Mouse (Mus musculus): ENCODE measurements at regions not wholly inside any gene's neighbourhood (a gene's known extent, or its start where the extent isn't known, plus 50 kb on each side); places are given as distances from the start of the nearest gene placed in this dataset.

GRCm38 (mm10) chr10:92225071-92225470 is 497.1 kb downstream of the Nedd1 start:
- DNase-seq: no peak

GRCm38 (mm10) chr10:92219310-92219709 is 502.9 kb downstream of the Nedd1 start:
- no peak for DNase-seq

DNA sequence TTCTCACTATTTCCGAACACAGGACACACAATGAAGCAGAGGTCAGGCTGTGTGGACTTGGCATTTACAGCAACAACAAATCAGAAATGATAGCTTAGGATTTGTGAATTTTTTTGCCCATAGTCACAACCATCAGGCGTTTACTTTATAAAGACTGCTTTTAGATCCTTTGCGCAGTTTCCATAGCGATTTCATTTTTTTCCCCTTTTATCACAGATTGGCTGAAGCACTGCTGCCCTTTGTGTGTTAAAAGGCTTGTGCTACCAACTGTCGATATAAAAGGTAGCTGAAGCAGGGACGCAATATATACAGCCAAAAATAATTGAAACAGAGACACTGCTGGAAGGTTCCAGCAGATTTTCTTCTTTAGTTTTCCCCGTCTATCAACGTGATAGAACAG is 551.4 kb downstream of the Nedd1 start:
- DNase-seq: no peak

- no peak for DNase-seq
Observed at GRCm38 (mm10) chr10:92166057-92166456, 556.2 kb downstream of the Nedd1 start.

- no peak for DNase-seq
Observed at GRCm38 (mm10) chr10:92164991-92165390, 557.2 kb downstream of the Nedd1 start.

DNA sequence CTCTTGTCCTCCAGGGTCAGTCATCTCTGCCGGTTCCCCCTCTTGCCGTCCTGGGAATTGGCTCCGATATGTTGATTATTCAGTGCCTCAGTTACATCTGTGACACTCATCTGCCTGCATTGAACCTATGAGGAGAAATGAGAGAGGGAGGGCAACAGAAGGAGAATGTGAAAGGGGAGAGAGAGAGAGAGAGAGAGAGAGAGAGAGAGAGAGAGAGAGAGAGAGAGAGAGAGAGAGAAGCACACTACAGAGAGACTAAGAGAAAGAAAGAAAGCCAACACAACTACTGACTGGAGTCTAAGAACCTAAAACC is 557.6 kb downstream of the Nedd1 start:
- DNase-seq: no peak

DNA sequence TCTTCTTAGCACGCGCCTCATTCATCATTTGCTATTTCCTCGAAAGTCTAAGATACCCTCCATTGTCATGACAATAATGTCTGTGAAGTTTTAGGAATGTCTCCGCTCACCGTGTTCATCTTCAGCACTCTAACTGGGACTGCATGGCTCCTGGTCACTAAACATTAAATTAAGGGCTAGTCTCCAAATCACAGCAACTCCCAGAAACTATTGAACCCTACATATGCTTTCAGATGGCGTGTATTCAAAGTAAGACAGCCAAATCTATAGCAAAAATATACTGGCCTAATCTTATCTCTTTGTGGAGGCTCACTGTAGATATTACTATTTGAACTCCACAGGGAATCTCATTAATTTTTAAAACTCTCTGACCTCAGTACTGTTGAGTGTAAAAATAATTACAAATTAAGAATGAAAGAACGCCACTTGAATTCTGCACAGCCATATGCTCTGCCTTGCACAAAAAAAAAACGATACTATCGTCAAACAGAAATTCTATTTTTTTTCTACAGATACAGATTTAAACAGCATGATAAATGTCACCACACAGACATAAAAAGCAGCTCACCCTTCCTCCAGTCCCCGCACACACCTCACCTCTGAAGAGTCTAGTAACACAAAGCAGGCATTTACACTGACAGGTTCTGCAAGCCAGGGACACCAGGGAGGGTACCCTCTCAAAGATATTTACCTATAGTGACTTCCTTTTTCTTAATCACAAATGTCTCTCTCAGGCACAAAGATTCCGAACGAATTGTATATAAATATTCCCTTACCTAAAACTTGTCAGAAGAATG is 558.2 kb downstream of the Nedd1 start:
- no peak for DNase-seq

- no peak for DNase-seq
Observed at GRCm38 (mm10) chr10:92163071-92163504, 559.1 kb downstream of the Nedd1 start.

- no peak for DNase-seq
Observed at GRCm38 (mm10) chr10:92162473-92163011, 559.7 kb downstream of the Nedd1 start.

GRCm38 (mm10) chr10:92161501-92161900 is 560.7 kb downstream of the Nedd1 start:
- no peak for DNase-seq

GRCm38 (mm10) chr10:92146263-92146662 is 576.0 kb downstream of the Nedd1 start:
- DNase-seq: no peak

GRCm38 (mm10) chr10:92135521-92135920 is 586.7 kb downstream of the Nedd1 start:
- no peak for DNase-seq

DNA sequence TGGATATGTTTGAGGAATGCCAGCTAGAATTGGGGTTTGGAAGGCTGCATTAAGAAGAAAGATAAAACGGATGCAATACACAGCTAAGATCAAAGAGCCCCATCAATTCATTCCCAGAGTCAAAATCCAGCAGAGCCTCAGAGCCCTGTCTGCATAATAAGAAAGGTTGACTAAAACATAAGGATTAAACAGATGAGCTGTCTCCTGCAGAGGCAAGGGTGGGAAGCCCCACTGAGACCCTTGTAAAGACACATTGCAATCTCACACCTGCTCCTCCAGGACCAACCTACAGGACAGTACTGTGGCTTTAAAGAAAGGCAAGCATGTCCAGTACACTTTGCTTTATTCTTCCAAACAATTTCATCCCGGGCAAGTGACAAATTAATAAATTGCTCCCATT is 609.4 kb downstream of the Nedd1 start:
- DNase-seq: no peak

DNA sequence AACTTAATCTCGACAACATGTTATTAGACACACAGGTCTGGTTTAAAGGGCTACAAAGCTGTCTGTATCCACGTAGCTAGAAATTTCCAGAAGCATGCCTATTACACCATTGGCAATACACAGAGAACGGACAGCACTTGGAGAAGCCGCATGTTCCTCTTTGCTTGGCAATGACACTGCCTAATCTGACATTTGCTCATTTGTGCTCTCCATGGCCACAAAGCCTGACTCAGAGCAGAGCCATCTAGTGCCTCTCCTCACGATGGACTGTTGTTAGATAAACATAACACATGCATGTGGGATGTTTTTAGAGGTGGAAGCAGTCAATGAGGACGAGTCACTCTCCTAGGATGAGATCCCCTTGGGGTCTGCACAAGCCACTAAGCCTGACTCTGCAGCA is 615.9 kb downstream of the Nedd1 start:
- no peak for DNase-seq

DNA sequence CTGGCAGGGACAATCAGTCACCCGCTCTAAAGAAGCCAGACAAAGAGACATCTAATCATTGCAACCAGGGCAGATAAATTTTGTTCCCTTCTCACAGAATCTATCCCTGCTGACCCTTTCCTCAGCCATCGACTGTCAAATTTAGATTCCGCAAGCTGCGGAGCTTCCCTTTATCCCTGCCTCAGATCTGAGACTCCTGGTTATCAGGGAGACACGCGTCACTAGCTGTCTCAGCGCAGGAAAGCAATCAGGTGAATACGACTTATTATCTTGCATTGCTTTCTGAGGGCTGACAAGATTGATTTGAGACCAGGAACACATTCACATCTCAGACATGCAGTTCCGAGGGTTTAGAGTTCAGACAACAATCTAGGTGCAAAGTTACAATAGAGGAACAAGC is 618.3 kb downstream of the Nedd1 start:
- DNase-seq: no peak

GRCm38 (mm10) chr10:92102755-92103154 is 619.5 kb downstream of the Nedd1 start:
- no peak for DNase-seq

DNA sequence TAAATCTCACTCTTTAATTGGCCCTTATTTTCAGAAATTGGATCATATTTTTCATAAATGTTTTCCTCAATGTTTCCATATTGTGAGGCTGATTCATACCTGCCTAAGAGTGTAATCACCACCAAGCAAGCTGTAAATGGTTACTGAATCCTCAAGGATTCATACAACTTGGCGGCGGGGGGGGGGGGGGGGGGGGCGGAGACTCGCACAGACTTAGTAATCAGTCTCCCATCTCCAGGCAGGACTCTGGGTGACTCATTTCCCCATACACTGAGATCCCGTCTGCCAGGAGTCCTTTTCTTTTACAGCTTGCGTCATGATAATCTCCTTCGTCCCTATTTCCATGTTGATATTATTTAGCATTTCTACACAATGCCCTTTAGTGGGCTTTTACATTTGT is 624.7 kb downstream of the Nedd1 start:
- DNase-seq: no peak

DNA sequence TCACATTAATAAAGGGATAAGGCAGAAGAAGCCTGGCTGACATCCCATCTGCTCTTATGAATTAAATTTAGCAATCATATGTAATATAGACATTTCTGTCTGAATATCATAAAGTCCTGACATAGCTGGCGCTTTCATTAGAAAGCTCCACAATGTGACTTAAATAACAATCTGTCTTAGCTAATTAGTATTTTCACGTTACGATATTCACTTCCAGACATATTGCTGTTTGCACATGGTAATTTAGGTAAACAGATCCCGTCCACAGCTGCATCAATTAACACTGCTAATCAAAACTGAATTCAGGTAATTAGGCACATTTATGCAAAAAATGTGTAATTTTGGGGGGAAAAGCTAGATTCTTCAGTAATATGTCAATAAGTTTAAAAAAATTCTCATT is 625.1 kb downstream of the Nedd1 start:
- DNase-seq: no peak

DNA sequence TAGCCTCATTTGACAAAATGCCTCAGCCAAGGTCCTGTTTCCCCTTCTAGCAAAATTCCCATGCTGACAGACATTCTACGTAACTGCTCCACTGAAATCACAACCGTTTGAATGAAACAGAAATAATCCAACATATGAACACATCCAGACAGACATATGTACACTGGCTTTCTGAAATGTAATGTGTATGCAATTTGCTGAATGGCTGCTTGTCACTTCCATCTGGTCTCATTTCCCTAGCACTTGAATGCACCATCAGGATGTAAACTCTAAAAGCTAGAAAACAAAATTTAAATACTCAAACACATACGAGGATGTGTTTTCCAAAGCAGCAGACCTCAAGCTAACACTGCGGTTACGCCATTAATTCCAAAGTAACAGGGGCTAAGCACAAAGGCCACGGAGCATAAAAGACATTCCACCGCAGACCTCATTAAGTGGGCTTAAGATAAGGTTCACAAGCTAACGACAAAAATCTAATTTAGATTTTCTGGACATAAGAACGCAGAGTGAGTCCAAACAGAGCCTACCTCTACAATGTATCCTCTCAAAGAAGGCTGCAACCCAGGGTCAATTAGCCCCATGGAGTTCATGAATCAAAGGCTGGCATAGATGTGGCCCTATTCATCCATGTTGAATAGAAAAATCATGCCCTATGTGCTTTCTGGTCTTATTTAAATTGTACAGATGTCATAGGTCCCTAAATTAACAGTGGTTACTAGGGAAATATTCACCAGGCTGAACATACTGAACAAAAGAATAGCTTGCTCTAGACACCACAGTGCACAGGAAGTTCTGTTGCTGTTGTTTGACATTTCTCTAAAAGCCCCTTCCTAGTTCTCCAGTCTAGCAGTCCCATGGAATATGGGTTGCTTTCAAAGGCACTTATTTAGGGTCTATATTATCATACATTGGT is 630.5 kb downstream of the Nedd1 start:
- no peak for DNase-seq

- no peak for DNase-seq
Observed at GRCm38 (mm10) chr10:92082111-92082510, 640.1 kb downstream of the Nedd1 start.

DNA sequence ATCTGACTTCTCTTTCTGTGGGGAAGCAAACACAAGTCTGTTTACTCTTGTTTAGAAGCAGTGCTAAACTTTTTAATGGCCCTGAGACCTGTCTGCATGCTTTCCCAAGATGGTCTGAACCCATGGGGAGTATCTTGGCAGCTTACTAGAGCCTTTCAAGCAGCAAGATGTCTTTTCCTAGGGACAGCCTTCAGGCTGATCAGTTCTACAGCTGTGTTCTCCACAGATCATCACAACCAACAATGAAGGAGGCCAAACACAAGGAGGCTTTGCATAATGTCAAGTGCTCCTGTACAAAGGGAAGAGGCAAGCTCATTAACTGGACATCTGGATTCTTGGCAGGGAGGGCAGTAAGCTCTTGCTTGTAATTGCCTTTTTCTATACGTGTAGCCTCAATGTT is 641.0 kb downstream of the Nedd1 start:
- DNase-seq: no peak

GRCm38 (mm10) chr10:92079421-92079820 is 642.8 kb downstream of the Nedd1 start:
- no peak for DNase-seq

DNA sequence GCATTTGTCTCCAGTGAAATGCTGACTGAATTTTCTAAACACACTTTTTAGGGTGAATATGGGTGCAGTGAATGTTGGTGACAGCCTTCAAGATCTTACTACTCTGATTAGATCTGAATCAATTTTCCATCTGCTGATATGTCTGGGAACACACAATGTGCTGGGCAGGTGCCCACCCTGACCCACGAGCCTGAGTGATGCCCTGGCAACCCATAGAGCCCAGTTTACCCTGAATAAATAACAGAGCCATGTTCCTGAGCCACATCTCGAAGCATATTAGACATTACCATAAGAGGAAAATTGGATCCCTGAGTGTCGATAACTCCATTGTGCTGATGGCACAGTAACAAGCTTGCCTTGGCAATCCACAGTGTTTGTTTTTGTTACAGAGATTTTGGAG is 644.9 kb downstream of the Nedd1 start:
- DNase-seq: no peak

- no peak for DNase-seq
Observed at GRCm38 (mm10) chr10:92076754-92077153, 645.5 kb downstream of the Nedd1 start.
